Mouse (Mus musculus): ENCODE measurements around the gene Bex6.

GRCm38 (mm10) chr16:32130190-32130826 lies 49.3 kb upstream of the Bex6 start:
- TF ChIP-seq GATA1 (IDR thresholded peaks at IDR 0.05; ENCODE audit: borderline replicate concordance, low read length) (no peak), FLI1 (IDR thresholded peaks at IDR 0.05; ENCODE audit: low read length) (no peak)

Measured in megakaryocyte, embryonic 14.5 days (primary cell).